Mouse (Mus musculus) cerebellum, adult 11 months (tissue): ENCODE results near the gene Igfbp1.

ENCODE experiments used
- DNase-seq: peaks from one replicate; pipeline ENCODE4 v3.0.0; 2022

The Igfbp1 gene

DNA sequence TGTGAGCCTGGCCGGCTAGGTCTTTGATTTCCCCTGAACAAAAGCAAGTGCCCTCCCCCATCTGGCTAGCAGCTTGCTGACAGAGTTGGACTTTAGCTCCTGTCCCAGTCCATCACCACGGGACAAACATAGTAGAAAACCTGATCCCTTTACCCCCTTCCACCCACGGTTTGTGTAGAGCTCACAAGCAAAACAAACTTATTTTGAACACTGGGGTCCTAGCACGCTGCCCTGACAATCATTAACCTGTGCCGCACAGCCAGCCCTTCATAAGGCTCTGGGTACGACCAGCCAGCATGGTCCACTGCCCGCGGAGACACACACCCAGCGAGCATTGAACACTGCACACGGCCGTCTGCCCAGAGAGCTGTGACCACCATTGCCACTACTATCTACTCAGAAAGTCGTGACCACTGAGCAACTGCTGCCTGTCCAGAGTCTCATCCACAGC, at the start of gene Igfbp1:
Gene Igfbp1, plus strand, starts transcription at position 292 of the 451 bp plus-strand sequence.
- no peak for DNase-seq

DNA sequence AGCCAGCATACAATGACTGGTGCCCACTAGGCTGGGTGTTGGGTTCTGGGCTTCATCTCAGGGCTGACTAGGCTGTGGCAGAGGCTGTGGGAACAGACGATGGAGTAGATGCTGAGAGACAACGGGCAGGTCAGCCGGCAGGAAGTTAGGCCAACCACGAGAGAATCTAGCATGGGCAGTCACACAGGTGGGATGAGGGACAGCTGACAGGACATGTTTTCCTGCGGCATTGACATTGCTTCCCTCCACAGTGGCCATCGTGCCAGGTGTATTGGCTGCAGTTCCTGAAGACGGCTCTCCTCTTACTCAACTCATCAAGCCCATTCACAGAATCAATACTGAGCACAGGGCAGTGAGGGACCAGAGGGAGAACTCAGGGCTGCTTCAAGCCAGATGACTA, 49.6 kb upstream of the Igfbp1 start:
- DNase-seq = no peak

DNA sequence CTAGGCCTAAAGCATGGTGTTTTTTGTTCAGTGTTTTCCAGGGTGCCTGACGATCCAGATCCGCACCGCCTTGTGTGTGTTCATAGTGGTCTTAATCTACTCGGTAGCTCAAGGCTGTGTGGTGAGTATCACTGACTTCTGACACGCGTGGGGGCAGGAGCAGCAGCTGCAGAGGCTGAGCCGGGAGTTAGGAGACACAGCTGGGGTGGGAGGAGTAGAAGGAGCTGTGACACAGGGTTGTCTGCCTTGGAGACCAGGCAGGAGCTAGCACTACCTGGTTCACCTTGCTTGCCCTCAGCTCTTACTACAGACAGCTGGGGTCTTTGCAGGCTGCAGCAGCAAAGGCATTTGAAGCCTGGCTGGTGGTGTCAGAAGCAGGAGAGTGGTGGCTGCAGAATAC, 48.1 kb upstream of the Igfbp1 start:
- DNase-seq = no peak

DNA sequence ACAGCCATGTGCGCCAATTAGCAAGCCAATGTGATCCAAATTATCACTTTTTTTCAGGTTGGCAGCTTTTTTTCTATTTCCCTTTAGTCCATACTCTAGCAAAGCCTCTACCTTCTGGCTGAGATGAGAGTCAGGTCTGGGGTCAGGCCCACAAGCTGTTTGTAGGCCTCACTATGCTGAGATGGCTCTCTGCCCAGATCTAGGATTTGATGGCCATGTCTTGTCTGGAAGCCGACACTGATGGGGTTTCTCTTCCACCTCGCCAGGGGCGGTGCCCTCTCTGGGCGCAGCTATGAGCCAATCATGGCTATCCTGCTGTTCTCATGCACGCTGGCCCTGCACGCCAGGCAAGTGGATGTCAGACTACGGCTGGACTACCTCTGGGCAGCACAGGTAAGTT, 47.1 kb upstream of the Igfbp1 start:
- DNase-seq = peak; percentile 68

DNA sequence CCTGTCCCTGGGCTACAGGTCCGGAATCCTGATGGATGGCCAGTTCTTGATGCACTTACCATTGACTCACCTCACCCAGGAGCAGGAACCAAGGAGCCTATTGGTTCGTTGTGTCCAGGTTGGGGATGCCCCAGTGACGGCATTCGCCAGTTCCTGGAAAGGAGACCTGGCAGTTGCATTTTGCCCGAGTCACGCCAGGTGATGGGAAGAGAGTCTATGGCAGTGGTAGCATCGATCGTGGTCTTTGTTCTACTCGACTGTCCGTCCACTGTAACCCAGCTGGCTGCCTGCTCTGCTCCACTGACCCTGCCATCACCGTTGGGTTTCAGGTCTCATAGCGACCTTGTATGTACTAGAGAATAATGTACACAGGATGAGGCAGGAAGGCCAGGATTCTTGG, 45.2 kb upstream of the Igfbp1 start:
- DNase-seq = no peak

DNA sequence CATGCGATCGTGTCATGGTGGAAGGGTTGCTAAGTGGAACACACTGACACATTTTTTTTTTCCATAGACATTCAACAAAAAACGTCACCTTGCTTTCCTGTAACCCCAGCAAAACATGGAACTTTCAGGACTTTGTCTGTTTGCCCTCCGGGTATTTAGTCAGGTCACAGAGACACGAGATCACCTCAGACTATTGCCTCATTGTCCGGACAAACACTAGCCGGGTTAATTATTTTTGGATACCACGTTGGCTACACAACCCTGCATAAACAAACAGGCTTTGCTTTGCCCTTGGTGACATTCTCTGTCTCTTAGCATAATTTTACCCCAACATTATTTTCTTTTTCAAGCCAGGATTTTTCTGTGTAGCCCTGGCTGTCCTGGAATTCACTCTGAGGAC, 44.5 kb upstream of the Igfbp1 start:
- DNase-seq = no peak

DNA sequence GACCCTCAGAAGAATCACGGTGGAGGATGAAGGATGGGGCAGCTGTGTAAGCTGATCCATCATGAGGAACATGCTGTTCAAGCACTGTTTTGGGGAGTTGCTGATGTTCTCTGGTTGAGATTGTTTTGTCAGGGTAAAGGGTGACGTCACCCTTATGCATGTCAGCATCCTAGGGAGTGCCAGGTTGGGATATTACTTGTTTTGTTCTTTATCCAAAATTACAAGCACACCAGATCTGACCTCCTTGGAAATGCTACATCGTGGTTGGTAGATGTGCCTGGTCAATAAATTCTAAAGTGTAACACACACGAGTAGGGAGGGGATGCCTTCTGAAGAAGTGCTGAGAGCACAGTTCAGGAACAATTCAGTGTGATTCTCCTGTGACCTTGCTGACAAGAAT, 41.2 kb upstream of the Igfbp1 start:
- DNase-seq = no peak

DNA sequence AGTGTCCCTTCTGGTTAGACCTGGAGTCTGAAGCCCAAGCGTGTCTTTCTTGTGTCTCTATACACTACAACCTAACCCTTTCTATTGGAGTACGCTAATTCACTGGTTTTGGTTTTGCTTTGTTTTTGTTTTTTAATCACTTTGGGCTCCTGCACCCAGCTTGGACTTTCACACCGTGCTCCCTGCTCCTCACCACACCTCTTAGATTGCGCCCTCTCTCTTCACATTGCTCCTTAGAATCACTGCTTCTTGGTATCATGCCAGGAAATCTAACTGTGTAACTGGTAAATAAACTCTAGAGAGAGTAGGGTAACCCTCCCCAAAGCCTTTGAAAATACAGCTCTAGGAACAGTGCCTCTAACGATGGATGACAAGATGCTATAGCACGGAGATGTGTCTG, 39.4 kb upstream of the Igfbp1 start:
- DNase-seq = no peak

DNA sequence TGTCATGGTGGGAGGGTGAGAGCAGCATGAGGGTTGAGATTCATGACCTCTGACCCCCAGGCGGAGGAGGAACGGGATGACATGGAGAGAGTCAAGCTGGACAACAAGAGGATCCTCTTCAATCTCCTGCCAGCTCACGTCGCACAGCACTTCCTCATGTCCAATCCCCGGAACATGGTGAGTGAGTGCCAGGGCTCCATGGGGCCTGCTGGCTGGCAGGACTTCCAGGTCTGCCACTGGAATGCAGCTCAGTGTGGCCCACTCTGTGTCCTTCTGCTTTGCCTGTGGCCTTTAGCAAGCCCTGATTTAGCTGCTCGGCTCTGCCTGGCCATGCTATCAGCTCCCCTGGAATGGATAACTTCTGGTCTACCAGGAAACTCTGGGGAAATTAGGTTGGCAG, 37.4 kb upstream of the Igfbp1 start:
- peak; percentile 58 for DNase-seq

DNA sequence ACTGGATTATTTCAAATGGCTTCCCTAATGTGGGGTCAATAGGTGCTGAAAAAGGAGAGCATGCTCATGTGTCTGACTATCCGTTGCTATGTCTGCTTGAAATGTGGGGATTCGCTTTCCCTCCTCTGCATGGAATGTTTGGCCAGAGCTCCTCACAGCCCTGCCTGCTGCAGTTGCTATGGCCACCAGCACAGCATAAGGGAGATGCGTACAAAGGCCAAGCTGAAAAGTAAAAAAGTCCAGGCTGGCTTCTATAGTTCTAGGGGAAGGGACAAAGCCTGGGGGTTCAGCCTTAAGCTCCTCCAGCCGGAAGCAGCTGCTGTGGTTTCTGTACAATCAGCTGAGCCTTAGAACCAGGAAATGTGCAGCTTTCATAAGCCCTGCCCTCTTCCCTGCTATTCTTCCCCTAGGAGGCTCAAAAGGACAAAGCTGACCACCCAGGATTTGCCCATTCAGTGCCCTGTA, 36.9 kb upstream of the Igfbp1 start:
- no peak for DNase-seq

DNA sequence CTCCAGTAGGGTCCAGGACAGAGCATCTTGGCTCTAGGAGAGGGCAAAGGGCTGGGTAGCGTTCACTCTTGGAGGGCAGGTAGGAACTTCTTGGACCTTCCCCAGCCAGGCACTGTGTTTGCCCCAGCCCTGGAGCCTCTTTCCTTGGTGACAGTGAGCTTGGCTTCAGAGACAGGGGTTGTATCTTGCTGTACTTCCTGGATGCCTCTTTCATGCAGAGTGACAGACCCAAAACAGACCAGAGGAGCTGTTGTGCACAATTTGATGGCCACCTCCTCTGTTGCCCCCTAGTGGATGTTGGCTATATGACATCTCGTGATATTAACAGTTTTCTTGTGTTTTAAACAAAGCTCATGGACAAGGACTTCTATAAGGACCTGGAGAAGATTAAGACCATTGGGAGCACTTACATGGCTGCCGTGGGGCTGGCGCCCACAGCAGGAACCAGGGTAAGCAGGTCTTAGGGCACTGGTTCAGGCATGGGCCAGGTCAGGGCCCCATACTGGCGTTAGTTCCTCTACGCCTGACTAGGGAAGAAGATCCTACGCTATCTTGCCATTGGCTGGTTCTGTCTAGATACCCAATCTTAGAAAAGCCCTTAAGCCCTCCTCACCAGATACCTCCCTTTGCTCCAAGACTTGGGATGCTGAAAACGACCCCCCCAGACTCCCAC, 35.9 kb upstream of the Igfbp1 start:
- DNase-seq = no peak

DNA sequence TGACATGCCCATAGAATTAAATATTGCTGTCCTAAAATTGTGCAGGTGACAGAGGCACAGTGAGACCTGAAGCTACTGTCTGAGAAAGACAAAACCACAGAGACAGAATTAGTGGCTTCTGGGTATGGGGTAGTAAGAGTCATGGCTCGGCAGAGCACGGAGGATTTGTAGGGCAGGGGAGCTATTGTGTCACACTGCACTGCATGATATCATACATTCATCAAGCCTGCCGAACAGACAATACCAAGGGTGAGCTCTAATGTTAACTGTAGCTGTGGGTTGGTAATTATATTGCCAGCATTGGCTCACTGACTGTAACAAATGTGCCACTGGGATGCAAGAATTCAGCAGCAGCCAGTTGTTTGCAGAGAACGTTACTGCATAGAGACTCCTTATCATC, 33.2 kb upstream of the Igfbp1 start:
- DNase-seq = no peak

DNA sequence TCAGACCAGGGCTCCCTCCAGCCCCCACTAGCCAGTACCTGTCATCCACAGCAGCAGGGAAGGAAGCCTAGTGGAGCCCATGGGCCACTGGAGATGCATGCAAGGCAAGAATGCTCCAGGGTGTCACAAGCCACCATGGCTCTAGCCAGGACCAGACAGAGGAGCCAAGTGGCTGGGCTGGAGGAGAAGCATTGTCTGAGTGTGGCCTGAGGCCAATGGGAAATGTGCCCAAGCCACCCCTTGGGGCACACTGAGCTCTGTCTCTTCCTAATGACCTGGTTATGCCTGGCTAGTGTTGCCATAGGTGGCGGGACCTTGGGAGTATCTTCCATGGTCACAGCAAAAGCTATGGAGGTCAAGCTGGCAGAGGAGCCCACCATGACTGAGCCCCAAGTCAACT, 27.9 kb upstream of the Igfbp1 start:
- no peak for DNase-seq

DNA sequence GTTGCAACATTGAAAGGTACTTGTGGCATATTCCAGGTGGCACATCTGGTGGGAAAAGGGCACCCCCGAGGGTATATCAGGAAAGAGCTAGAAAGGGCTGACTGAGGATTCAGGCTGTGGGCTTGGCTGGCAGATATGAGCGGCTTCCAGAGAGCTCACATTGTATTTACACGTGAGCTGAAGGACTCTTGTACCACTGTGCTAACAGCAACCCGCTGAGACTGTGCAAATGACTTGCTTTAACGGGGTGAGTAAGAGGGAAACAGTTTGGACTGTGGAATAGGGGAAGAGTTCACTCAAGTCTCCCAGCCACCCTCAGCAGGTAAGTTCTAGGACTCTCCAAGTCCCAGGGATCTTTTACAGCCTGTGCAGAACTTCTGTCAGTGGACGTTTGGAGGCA, 23.9 kb upstream of the Igfbp1 start:
- DNase-seq = no peak

DNA sequence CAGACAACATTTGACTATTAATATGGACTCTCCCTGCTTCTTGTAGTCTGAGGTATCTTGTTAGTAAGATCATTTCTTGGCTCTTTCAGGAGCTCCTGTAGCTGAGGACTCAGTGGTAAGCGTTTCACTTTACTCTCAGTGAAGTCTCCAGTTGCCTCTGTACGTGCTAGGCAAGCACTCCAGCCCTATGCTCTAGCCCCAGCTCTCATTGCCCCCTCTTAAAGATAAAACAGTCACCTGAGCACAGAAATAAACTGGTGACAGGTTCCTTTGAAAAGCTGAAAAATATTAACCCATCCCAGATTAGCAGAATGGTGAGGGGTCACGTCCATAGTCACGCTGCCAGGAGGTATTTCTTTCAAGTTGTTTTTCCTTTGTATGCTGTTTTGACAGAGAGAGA, 18.9 kb upstream of the Igfbp1 start:
- DNase-seq = no peak

DNA sequence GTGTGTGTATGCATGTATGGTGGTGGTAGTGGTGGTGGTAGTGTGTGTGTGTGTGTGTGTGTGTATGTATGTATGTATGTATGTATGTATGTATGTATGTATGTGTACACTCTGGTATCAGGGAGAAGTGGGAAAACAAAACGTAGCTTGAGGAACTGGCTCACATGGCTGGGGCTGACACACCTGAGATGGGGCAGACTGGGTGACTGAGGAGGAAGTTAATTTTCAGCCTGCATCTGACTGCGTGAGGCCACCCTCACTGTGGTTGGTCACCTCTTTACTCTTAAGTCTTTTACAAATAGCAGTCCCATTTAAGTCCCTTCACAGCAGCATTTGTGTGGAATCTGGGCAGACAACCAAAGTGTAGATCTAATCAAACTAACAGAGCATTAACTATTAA, 18.3 kb upstream of the Igfbp1 start:
- no peak for DNase-seq

DNA sequence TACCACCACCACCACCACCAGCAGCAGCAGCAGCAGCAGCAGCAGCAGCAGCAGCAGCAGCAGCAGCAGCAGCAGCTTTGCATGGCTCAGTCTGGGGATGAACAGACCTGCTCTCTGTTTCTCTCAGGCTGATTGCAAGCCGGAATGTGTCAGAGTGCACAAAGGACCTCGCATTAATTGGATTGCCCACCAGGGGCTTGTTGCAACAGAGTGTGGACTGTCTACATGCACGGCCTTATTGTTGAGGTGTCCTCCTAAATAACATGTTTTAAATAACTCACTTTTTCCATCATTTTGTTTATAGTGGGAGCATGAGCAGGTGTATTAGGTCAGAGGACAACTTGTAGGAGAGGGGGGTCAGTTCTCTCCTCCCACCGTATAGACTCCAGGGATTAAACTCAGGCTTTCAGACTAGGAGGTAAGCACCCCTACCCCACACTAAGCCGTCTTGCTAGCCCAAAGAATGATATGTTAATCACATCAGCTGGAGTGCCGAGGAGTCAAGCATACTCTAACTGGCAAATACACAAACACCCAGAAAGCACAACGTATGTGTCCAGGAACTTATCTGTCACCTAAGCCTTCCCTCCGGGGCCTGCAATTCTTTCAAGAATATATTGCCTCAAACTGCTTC, 15.1 kb upstream of the Igfbp1 start:
- no peak for DNase-seq

DNA sequence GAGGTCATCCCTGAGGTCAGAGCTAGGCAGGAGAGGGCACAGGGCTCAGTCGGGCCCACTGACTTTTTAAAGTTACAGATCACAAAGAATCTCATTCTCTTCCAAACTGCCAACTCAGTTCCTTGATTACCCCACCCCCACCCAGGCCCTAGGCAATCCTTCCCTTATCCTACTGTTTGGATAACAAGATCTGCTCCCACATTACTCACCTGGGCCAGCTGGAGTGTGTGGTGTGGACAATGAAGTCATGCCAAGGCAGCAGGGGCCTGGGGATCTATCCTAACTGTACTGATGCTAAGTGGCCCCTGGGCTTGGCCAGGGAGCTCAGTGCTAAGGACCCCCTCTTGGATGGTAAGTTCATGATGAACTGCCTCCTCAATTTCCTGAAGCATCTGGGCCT, 13.2 kb upstream of the Igfbp1 start:
- no peak for DNase-seq

DNA sequence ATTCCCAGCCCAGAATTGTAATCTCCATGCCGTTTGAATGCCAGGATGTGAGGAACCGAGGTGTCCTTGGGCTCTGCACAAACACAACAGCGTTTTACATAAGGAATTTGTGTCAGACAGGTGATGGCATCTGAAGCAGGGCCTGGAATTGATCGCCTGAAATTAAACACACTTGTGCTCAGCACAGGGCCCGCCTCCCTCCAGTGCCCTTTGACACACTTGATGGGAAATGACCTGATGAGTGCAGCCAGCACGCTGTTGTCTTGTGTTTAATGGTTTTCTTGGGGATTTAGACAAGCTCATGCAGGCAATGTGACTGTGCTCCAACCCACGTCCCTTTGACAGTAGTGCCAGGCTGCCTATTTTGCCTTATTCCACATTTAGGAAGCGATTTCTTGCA, 10.1 kb upstream of the Igfbp1 start:
- DNase-seq = no peak

DNA sequence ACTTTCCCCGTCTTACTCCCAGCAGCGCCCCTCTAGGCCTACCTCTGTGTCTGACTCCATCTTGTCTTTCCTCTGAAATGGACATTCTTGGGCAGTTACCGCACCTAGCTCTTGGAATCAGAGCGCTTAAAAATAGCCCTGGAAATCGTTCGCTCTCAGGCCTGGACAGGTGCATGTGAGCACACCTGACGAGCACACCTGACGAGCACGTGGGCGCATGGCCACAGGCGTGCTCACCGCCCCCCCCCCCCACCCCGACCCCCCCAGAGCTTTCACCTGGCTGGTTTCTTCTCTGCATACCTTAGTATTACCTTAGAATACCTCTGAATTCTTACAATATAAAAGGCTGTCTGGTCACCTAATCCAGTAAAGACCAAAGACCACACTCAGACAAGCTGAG, 9.1 kb upstream of the Igfbp1 start, which contains the start of gene Gm11985:
Gene Gm11985, minus strand, starts transcription at position 101 of the 400 bp plus-strand sequence.
- no peak for DNase-seq

DNA sequence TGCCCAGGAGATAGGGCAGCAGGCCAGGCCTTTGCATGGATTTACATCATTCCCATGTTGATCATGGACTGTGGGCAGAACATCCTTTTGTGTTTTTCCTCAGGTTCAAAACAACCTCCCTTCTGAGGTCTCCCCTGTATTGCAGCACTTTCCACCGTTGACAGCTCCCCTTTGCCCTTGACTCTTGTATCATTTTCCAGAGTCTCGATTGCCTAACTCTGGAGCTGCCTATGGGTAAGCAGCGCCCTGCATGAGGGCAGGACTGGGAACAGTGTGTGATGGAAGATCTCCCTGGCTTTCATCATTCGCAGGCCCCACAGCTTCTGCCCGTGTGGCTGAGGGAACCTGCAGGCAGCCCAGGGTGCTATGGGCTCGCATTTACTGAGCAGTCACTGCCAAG, 4.9 kb upstream of the Igfbp1 start:
- no peak for DNase-seq

DNA sequence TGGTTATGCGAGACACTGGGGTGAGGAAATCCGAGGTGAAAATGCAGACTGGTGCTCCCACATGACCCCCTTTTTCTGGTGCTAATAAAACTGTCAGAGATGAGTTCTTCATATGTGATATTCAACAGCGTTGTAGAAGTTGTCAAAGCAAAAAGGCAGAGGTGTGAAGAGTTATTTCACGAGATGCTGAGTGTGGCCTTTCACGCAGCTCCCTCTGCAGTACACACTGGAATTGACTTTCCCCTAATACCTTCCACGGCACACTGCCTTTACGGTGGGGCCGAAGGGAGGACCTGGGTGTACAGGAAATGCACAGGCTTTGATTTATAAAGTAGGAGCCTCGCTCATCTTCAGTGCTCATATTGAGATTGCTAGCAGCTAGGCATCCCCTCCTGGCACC, 4.4 kb upstream of the Igfbp1 start:
- DNase-seq = no peak

DNA sequence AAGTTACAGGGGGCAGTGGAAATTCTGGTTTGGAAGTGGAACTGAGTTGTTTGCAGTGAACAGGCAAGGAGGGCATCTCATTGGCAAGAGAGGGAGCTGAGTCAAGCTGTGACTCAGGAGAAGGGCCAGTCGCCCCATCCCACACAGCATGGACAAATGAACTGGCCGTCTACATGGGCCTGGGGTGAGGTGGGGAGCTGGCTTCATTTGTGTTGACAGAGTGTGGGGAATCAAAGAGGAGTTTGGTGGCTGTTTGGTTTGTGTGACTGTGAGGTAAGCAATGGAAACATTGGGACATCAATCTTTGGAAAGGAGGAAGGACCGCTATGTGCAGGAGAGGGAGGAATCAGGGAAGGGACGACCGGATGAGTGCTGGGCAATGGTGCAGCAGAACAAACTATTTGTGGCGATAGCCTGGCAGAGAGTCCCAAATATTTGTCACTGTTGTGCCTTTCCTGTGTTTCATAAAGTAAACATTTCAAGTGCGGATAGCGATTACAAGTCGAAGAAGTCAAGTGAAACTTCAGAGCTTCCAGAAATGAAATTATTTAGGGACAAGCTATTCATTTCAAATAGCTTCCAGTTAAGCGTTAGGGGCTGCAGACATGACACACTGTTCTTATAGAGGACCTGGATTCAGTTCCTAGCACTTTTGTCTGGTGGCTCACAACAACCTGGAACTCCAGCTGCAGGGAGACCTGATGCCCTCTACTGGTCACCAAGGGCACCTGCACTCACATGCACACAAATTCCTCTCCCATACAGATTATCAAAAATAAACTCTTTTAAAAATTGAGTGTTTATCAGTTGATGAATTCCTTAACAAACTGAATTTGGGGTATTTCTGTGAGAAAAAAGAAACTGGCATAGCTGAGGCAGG, 2.9 kb upstream of the Igfbp1 start:
- no peak for DNase-seq

DNA sequence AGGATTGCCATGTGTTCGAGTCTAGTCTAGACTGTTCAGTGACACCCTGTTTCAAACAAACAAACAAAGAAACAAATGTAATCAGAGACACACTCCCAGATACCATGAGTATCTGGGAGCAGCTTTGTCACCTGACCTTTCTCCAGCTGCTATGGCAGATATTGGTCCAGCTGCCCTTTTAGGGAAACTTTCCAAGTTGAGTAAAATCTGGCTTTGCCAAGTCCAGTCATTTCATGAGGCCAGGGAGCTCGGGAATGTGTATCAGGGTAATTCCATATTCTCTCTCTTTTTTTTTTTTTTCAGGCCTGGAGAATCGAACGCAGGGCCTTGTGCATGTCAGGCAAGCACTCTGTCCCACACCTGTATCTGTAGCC, 2.3 kb upstream of the Igfbp1 start:
- DNase-seq = no peak
